Mouse (Mus musculus) left cerebral cortex, adult 18-20 months (tissue): ENCODE data around the gene Chdh. TPM values are rescaled to one million over a fixed set of nuclear protein-coding genes. Genes with fewer than 3 reads are reported as not detected.

Source experiments
- DNase-seq, 2 experiments: peaks; one replicate each; pipeline ENCODE4 v3.0.0; 2021 to 2022; ENCODE audit warnings: low spot score in 2 of 2, mixed read lengths in 1 of 2
- total RNA-seq, 2 experiments: library from RNA; stranded (reverse); gene quantifications; 2 replicates each; pipeline ENCODE4 v1.2.3; 2021

The Chdh gene
- total RNA-seq, 2 experiments from 2014 or later: 1.6 to 2.6 TPM

DNA sequence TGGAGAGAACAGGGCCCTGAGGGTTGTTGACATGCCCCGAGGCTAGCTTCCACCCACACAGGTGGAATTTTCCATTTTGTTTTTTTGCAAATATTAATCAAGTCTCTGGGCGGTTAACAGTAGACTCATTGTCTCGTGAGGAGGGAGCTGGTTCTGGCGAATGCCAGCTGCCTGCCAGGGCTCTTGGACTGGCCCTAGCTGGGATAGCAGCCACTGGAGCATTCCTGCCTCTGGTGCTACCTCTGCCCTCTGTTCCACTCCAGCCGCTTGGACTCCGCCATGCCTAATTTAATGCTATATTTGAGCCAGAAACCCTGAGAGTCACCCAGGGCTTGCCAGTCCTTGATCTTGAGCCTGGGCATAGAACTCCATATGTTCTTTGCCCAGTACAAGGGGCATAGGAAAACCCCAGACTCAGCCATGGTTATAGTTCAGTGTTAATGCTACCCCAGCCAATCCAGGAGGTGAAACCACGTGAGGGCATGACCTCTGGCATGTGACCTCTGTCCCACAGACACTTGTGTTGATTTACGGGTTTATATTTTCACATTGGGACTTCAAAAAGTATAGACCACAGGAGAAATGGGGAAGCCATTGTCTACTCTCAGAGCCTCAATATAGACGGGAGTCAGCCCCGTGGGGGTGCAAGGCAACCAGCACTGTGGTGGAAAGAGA is 3.2 kb downstream of the Chdh start:
- DNase-seq: no peak

DNA sequence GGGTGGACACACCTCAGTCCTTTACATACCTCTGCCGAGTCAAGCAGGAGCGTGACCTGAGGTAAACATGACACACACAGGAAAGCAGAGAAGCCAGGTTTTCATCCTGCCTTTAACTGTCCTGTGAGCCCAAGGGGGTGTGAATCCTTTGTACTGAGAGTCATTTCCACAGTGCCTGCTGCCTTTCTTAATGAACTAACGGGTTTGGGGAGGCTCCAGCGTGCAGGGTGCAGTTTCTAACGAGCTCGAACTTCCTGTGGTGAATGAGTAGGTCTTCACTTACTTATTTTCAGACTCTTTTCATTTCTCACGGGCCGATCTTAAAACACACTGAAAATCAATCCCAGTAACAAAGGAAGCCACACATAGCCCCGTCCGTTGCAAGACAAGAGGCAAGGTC is 5.7 kb downstream of the Chdh start:
- no peak for DNase-seq

DNA sequence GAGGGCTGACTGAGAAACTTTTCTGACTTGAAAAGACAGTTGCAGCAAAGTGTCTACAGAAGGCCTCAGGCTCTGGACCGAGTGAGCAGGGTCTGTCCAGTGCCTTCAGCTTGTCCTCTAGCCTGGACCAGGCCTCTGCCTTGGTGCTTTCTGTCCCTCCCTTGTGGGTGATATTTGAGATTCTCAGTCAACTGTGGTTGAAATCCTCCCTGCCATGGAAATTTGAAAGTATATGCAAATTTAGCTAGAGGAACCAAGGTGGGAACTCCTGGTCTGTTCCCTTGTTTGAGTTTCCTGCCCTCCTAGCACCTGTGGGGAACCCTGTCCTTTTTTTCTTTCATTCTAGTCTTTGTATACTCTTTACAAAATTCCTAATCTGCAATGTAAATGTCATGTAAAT is 6.2 kb downstream of the Chdh start:
- DNase-seq: no peak

DNA sequence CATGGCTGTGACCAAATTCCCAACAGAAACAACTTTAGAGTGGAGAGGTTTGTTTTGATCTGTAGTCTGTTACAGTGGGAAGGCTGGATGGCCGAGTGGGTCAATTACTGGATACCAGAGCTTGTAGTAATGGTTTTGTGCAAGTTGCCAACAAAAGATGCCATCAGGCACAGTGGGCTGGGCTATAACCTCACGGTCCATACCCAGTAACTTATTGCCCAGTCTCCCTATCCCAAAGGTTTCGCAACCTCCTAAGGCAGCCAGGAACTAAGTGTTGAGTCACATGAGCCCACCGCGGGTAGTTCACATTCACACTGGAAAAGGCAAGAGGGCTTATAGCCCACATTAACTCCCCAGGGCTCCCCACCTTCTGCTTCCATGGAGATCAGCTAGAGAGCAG is 7.8 kb downstream of the Chdh start:
- no peak for DNase-seq

DNA sequence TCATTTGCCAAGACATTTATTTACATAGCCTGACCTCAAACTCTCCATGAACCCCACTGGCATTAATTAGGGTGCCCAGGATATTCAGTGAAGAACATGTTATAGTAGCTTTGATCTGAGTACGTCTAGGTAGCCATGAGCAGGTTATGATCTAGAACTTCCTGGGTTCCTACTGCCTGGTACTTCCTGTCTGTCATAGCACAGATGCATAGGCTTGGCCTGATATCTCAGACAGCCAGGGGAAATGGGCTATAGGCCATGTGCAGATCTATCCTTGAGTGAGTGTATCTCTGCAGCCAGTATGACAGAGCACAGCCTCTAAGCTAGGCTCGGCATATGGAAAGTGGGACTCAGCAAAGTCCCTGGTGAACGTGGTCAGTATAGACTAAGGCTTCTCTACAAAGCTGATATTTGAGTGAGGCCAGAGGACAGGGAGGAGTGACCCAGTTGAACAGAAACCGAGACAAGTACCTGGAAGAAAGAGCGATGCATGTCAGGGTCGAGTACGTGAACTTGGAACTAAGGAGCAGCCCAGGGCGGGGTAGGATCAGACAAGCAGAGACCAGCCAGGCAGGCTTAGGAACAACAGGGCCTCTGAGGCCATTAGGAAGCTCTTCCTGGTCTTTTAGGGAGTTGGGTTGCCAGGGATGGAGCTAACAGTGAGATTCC is 9.1 kb downstream of the Chdh start:
- no peak for DNase-seq

DNA sequence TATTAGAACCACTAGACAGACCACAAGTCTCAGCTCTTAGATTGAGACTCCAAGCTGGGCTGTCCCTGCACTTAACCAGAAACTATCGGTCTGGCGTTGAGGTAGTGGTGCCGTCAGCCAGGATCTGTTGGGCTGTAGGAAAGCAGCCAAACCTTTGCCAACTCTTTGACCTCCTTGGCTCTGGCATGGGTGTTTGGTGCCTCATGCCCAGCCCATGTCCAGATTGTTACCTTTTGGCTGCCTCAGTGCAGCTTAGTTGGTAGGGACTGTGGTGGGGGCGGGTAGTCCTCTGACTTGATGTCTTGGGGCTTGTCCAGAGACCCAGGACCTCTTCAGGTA is 9.6 kb downstream of the Chdh start:
- no peak for DNase-seq

DNA sequence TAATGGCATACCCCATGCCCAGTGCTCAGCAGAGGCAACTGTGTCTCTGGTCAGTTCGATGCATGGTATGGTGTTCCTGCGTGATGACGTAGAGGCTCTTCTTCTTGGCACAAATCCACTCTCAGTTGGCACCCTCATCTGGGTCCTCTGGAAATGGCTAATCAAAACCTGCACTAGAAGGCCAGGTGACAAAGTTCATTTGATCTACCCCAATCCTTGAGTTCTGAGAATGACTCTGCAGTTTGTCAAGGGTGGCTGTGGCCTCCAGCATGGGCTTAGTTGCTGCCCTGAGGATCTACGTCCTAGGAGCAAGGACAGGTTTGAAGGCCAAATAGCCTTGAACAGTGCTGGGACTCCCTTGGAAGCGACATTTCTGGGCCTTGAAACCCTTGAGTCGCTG is 10.0 kb downstream of the Chdh start:
- DNase-seq: no peak

DNA sequence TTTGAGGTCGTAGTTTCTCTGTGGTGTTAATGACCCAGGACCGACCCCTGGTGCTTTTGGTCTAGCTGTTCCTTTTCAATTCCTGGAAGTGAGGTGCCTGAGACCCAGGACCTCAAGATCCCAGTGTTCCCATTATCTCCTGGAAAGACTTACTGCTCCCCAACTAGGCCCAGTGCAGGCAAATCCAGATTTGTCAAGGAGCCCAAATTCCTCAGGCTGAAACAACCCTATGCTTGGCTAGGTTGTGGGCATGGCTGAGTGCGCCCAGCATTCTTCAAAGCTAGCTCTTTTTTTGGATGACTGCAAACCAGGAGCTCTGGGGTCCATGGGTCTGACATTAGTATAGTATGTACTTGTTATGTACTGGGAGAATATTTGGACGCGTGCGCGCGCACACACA is 10.6 kb downstream of the Chdh start:
- DNase-seq: no peak

DNA sequence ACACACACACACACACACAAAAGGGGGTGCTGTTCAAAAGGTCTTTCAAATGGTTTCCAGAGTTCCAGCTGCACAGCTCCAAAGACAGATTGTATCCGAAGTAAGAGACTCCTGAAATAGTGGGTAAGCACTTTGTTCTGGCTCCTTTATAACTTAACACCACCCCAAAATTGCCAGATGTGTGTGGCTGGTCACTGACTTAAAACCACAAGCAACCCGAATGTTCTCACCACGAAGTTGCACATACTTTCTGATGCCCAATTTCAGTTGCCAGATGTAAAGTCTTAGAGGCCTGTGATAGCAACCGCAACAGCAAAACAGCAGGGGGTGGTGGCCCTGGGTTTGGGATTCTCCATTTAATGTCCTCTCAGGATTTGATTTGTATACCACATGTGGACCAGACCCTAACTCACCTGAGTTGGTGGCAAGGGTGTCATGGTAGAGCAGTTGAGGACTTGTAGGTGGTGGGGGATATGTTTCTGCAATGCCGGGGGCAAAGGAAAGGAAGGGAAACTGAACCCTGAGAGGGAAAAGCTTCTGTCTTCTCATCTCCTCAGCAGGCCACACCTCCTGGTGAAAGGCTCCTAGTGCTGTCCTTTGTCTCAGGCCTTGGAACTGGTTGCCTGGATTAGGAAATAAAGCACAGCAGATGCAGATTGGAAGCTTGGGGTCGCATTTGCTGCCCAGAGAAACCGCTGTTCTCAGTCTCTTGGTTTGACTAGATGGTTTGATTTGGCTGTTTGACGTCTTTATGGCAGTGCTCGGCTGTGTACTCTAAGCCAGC is 11.2 kb downstream of the Chdh start:
- no peak for DNase-seq

DNA sequence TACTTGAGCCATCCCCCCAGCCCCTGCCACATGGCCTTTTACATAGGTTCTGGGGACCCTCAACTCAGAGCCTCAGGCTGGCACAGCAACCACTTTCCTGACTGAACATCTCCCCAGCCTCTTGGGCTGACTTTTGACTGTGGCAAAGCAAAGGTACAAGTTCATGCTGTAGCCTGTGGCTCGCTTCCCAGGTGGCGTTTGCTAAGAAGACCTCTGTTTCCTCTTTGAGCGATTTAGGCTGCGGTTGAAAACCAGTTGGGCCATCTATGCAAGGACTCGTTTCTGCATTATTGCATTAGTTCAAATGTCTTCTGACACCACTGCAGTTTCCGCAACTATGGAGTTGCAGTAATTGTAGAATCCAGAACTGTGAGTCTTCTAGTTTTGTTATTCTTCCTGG is 13.6 kb downstream of the Chdh start:
- no peak for DNase-seq

DNA sequence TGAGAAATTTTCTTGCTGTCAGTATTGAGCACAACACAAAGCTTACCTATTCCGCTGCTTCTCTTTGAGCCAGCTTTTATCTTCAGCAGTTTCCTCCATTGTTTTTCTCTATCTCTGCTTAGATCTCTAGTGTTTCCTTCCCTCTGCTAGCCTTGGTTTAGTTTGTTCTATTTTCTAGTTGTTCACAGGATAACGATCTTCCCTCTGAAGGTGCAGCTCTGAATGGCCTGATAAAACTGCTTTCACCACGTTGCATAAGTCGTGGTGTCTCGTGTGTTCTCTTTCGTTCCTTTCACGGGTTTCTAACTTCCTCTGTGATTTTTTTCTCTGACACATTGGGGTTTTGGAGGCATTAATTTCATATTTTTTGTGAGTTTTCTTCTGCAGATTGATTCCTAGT is 15.6 kb downstream of the Chdh start:
- DNase-seq: no peak

DNA sequence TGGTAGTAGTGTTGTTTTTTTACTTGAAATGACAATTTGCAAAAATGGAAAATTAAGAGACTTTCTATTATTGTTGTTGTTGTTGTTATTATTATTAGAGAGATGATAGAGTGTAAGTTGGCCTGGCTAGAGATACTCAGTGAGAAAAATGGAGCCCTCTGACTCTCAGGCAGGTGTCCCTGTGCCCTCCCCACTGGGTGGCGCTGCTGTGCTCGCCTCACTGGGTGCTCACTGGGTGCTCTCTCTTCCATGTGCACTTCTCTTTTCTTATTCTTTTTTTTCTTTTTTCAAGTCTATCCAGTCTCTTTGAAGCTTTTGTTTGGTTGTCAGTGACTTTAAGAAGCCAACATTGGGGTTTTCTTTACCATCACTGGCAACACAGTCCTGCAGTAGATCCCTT is 18.6 kb downstream of the Chdh start:
- DNase-seq: peak in 1 of 2 experiments; percentile 37

DNA sequence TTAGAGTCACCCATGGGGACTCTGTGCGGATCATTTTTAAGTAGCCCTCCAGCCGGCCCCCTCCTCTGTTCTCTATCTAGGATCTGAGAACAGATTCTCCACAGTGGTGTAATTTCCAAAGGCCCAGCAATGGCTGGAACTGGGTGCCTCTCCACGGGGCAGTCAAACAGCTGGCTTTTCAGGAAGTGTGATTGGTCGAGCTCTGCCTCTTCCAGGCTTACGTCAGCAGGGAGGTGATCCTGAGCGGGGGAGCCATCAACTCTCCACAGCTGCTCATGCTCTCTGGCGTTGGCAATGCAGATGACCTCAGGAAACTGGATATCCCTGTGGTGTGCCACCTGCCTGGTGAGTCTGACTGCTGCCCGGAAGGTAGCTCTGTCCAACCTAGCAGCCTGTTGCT is 24.6 kb downstream of the Chdh start:
- DNase-seq: no peak

DNA sequence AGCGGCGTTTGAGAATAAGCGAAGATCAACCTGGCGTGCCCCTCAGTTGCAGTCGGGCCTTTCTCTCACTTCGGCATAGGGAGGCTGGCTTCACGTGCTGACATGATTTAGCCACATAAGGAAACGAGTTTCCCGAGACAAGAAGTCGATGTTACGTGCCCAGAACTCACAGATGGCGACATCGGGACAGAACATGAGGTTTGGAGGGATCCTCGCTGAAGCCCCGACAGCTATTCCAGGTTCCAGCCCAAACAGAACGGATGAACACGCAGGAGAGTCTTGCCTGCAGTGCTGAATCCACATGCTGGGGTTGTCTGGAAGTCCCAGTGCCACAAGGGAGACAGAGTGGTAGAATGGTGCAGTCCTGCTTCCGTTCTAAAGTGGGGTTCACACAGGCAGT is 29.6 kb downstream of the Chdh start:
- no peak for DNase-seq

DNA sequence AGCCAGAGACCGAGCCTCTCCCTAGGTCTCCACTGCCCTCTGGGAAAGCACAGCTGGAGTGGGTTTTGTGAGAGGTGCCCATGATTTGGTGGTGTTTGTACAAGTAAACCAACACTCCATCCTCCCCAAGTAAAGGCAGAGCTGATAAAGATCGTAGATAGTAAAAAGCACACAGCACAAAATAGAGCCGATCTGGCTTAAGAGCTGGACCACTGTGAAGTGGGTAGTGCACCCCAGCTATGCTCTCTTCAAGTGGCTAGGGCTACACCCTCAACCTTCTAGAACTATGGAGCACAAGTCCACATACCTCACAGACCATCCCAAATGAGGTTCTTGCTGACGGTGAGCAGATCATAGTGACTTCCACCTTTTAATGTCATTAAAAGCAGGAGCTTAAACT is 30.6 kb downstream of the Chdh start:
- DNase-seq: no peak

DNA sequence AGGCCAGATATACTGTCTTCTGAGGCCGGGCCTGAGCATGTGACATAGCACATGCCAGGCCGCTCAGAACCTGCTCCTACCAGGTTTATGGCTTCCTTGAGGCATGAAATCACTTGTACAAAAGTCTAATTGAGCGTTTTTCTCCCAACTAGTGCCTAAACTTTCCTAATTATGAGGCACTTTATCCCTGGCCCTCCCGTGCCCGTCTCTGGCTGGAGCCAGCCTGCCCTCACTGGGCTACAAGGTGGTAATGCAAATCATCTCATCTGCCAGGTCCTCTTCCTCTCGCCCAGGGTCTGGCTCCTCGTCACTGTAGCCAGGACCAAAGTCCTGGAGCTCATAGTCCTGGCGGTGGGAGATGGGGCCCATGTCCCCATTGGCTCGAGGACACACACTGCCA is 33.0 kb downstream of the Chdh start:
- no peak for DNase-seq

DNA sequence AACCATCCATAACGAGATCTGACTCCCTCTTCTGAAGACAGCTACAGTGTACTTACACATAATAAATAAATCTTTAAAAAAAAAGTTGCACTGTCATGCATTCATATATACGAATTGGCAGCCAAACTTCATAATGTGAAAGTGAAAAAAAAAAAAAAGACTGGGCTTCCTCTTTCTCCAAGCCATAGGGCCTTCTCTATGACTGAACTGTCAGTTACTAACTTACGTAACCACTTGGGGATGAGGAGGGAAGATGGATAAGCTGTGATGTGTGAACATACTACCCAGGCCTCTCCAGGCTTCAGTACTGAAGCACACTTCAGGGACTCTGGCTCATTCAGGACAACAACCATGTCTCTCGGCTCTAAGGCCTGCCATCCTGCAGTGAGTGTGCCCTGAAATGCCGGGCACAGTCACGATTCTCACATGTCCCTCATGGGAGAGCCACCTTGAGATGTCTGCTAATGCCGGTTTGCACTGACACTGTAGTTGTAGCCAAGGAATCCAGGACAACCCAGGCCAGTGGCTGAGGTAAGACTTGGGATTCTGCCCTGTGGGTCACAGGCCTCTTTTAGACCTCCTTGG is 34.6 kb downstream of the Chdh start:
- DNase-seq: no peak

DNA sequence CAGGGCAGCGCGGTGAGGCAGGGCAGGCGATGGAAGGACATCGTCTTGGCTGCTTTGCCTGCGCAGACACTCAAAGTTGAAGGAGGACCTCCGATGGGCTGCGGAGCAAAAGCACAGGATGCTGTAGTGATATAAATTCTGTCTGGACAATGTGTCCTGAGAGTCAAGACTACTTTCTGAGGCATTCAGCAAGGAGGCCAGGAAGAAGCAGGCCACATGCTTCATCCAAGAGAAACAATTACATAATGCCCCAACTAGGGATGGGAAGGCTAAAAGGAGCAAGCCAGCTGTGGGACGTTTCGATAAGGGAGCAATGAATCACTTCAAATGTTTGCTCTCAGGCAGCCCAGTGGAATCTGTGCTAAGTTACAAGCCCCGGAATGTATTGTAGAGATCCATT is 36.4 kb downstream of the Chdh start:
- DNase-seq: no peak

DNA sequence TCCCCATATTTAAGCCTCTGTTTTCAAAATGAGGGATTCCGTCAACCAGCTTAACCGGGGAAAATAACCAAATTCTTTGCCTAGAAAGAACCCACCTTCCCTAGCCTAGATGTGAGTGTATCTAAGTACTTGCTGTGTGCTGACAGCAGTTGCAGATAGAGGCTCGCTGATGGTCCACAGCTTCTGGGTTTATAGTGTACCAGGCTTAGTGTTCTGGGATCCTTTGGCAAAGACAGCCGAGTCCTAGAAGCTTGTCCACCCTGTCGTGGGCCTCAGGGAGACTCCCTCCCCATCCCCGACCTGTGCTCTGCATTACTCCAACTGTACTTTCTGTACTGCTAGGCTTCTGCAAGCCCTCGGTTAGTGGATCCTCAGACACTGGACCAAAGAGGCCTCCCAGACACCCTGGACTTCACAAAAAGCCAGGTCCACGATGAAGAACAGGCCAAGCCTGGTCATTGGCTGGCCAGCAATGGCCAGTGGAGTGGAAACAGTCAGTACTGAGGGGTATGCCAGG is 36.9 kb downstream of the Chdh start:
- no peak for DNase-seq

DNA sequence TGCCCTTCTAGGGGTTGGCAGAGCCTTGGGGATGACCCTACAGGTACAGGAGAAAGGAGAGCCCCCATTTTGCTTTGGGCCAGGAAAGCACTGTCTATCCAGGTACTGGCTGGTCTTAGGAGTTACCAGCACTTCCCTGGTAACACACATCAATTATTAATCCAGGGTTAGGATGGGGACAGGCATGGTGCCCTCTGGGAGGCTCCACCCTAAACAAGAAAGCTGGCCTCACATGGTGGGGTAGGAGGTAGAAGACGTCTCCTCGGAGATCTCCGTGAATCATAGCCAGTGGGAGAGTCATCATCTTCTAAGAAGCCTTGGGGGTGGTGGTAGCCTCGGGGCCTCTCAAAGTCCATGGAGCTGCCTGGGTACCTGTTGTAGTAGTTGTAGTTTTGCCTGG is 38.2 kb downstream of the Chdh start:
- DNase-seq: no peak

DNA sequence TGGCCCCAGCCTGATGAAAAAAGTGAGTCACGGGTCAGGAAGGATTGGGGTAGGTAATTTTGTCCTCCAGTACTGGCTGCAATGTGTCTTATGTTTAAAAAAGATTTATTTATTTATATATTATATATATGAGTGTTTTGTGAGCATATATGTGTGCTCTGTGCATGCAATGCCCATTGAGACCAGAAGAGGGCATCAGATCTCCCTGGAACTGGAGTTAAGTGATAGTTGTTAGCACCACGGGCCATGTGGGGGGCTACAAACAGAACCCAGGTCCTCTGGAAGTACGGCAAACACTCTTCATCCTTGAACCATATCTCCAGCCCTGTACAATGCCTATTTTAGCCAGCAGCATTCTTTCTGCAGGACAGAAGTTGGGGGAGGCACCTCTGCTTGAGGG is 39.2 kb downstream of the Chdh start:
- DNase-seq: no peak

DNA sequence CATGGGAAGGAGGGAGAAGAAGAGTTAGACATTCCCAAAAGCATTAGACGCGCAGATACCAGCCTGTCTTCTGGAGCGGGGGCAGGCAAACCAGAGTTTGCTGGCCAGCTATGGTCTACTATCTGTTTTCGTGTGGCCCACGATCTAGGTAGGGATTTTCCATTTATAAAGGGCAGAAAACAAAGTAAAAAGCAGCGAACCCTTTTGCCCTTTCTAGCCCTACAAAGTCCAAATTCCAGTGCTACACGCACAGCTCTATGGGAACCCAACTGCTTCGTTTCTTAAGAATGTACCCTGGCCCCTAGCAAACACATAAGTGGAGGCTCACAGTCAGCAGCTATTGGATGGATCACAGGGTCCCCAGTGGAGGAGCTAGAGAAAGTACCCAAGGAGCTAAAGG is 41.5 kb downstream of the Chdh start:
- DNase-seq: no peak
